Mouse (Mus musculus): ENCODE measurements around the gene Brms1.
A peak's percentile ranks its signal among the peaks of the same experiment; 100 is the strongest.

Brms1 gene

GRCm38 (mm10) chr19:5087884-5088728 is 47.0 kb downstream of the Brms1 start, which contains the start of gene Yif1a:
TSS of gene Yif1a (plus strand) at chr19:5088538.
- peak; percentile 95 to 98 for DNase-seq (ENCODE audit: inconsistent age in 2 of 2, low spot score in 1 of 2)

- DNase-seq (ENCODE audit: inconsistent age in 2 of 2, low spot score in 1 of 2) = no peak
Observed at GRCm38 (mm10) chr19:5089324-5089723, 48.2 kb downstream of the Brms1 start.

DNA sequence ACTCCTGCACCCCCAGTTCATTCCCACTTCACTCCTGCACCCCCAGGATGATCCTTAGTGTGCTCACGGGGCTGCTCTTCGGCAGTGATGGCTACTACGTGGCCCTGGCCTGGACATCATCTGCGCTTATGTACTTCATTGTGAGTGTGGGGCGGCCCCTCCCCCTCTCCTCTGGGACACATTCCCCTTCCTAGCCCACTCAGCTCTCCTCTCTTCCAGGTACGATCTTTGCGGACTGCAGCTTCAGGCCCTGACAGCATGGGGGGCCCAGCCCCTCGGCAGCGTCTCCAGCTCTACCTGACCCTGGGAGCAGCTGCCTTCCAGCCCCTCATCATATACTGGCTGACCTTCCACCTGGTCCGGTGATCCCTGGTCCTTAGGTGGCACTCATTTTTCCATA is 50.9 kb downstream of the Brms1 start:
- no peak for DNase-seq (ENCODE audit: inconsistent age in 2 of 2, low spot score in 1 of 2)

- no peak for DNase-seq (ENCODE audit: inconsistent age in 2 of 2, low spot score in 1 of 2)
Observed at GRCm38 (mm10) chr19:5093481-5094242, 52.5 kb downstream of the Brms1 start.

DNA sequence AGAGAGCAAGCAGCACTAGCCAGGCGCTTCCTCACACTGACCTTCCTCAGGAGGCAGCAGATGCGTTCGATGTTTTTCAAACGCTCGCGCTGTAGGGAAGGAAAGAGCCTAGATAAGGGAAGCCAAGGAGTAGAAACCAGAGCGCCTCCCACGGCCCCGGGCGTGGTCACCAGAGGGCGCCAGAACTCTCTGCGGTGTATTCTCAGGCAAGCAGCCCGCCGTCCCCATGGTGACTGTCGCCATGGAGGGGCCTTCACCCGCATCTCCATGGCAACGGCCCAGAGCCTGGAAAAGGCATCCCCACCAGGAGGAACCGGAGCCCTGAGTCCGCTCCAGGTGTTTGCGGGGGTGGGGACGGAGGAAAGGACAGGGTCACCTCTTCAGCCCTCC is 53.1 kb downstream of the Brms1 start:
- DNase-seq (ENCODE audit: inconsistent age in 2 of 2, low spot score in 1 of 2) = peak; percentile 91 to 97

DNA sequence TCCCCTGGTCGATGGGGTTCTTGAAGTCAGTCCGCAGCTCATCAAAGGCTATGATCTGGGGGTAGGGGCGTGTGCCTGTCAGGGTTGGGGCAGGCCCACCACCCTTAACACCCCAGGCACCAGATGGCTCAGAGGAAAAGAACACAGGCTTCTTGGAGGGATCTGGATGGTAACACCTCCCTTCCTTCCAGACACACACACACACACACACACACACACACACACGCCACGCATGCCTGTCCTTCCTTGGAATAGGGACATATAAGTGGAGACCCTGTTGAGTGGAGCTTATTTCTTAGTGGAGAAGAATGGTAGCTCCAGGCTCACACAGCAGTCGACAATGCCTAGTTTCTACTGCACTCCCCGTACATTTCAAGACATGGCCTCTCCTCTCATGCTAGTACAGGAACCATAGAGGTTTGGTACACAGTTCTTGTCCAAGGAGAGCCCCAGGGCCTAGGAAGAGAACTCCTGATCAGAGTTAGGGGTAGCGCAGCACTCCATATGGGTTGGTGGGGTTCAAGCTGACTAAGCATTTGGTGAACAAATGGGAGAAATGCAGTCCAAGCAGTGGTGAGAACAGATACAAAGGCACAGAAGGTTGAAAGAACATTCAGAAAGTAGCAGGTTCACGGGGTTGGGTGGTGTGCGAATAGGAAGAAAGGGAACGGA is 53.7 kb downstream of the Brms1 start:
- no peak for DNase-seq (ENCODE audit: inconsistent age in 2 of 2, low spot score in 1 of 2)

- no peak for DNase-seq (ENCODE audit: inconsistent age in 2 of 2, low spot score in 1 of 2)
Observed at GRCm38 (mm10) chr19:5095887-5096474, 54.8 kb downstream of the Brms1 start.

- no peak for DNase-seq (ENCODE audit: inconsistent age in 2 of 2, low spot score in 1 of 2)
Observed at GRCm38 (mm10) chr19:5097521-5098362, 56.6 kb downstream of the Brms1 start.

DNA sequence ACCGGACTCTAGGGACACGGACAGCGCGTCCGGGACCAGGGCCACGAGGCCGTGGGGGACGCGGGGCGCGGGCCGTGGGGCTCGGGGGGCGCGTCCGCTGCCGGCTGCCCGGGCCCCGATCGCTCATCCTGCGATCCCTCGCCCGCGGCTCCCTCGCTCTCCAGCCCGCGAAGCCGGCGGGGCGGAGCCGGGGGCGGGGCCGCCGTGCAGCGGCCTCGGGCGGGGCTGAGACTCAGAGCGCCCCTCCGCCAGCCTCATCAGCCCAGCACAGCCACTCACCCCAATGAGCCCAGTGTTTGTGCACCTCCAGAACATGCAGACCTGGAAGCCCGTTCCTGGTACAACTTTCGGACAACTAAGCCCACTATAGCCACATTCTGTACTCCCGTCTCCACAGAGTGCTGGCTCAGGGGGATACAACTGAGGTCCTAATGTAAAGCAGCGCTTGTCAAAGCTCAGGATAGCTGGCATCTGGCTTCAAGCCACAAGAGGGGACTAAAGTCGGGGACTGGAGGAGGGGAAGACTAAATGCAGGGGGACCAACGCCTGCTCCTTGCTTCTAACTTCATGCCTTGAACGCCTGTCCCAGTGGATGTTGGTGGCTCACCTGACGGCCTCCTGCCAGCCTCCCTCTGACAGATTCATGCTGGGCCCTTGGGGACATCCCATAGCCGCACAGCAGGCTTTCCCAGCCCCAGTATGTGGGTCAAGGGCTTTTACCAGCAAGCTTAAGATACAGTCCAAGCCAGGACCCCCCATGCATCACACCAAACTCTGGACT is 57.4 kb downstream of the Brms1 start, which contains the start of gene Cnih2:
Cnih2 (minus strand) TSS at position 159 of the 781 bp plus-strand sequence.
- peak; percentile 74 to 86 for DNase-seq (ENCODE audit: inconsistent age in 2 of 2, low spot score in 1 of 2)
